Mouse (Mus musculus): ENCODE measurements around the gene Sdcbp2.

DNA sequence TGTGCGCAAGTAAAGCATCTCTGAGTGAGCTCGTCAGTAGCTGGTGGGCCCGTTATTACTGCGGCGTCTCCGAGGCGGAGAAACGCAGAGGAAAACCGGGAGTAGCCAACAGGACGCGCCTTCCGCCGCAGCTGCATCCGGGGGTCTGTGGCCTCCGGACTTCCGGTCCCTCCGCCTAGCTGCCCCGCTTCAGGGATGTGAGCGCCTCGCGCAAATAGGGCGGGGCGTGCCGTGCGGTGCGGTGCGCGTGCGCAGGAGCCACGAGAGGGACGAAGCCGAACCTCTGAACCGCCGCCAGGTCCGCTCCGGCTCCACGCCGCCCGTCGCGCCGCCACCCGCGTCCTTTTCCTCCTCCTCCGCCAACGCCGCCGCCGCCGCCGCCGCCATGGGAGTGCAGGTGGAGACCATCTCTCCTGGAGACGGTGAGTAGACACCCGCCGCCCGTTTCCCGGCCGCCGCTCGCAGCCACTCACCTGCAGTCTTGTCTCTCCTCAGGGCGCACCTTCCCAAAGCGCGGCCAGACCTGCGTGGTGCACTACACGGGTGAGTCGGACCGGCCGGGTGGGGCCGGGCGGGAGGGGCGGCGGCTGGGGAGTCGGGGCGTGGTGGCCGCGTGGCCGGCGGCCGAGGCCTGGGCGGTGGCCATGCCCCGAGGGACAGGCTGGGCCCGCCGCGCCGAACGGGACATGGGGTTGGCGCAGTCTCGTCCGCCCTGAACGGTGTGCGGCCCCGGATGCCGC lies 29.9 kb upstream of the Sdcbp2 start, which contains the start of gene Fkbp1a:
- TF ChIP-seq GATA1 (IDR thresholded peaks at IDR 0.05; ENCODE audit: borderline replicate concordance, low read length) (no peak), FLI1 (IDR thresholded peaks at IDR 0.05; ENCODE audit: low read length) (peak; percentile 90; the same call in 1 of the 2 replicates)
